Mouse (Mus musculus) small intestine, adult 2 months (tissue): Measurements from ENCODE around the gene Cdyl2.

ENCODE experiments used
- CTCF ChIP-seq: fragments of 200-500 bp; IDR thresholded peaks from 2 replicates; pipeline ENCODE4 v1.5.1; 2012; ENCODE audit warnings: low read depth, mild to moderate bottlenecking, control low read depth, inconsistent platforms, low read length, moderate library complexity, mixed read lengths; ENCODE audit not compliant: insufficient replicate concordance, insufficient read length; ENCODE audit errors: extremely low read depth
- POLR2A ChIP-seq: fragments of 200-500 bp; IDR thresholded peaks from 2 replicates; pipeline ENCODE4 v1.6.1; 2012; ENCODE audit warnings: low read depth, mild to moderate bottlenecking, control low read depth, inconsistent platforms, low read length, moderate library complexity

- no peak for TF ChIP-seq CTCF
- TF ChIP-seq POLR2A: no peak
Measured at GRCm38 (mm10) chr8:116689741-116690140, 43.0 kb downstream of the Cdyl2 start.
